Mouse (Mus musculus) ES-Bruce4 (cell line): Measurements from ENCODE around the gene Fbln2.

Experiments used
- CTCF ChIP-seq: IDR thresholded peaks from one replicate; pipeline ENCODE4 v1.8.1; 2011; ENCODE audit warnings: low read depth, low read length
- EP300 ChIP-seq: IDR thresholded peaks from 2 replicates; pipeline ENCODE4 v1.6.1; 2011; ENCODE audit warnings: low read depth, low read length; ENCODE audit not compliant: insufficient read depth

GRCm38 (mm10) chr6:91307972-91308371 is 95.7 kb downstream of the Fbln2 start:
- TF ChIP-seq CTCF: no peak
- TF ChIP-seq EP300: no peak
